In genomic region chr9:28438752-28439151, GRCm38 (mm10) we compare ENCODE assay signal across 18 mouse cellular contexts.
"Had no signal": no experiment of that assay in that cellular context is flagged by ENCODE, and none has a peak within 500 bp of the region (broad histone marks: within the 10 kb centered on the region; RNA-seq: fewer than 3 reads in every experiment).

No protein-coding gene starts in this region.

- H3K27me3 ChIP-seq: neural tube, embryonic 13.5 days; neural tube, embryonic 15.5 days had no signal

- H3K4me1 ChIP-seq: midbrain, embryonic 10.5 days had no signal

- H3K4me3 ChIP-seq: midbrain, embryonic 10.5 days; midbrain, embryonic 12.5 days; myocyte; neural tube, embryonic 13.5 days; neural tube, embryonic 15.5 days had no signal

- H3K27ac ChIP-seq: midbrain, embryonic 10.5 days; midbrain, embryonic 12.5 days; neural tube, embryonic 15.5 days had no signal

- DNase-seq: lung, adult 18-20 months; lung, embryonic 14.5 days; lung, postnatal 10 days; lung, postnatal 4 days; midbrain, embryonic 14.5 days; retina, postnatal 1 day; right cerebral cortex, adult 18-20 months; right cerebral cortex, postnatal 25 days; right cerebral cortex, postnatal 4 days; spleen, adult 18-20 months; thymus, adult 18-20 months; thymus, postnatal 14 days; thymus, postnatal 36 days had no signal
